Mouse (Mus musculus): ENCODE measurements around the gene Dpp6. TPM values are rescaled to one million over a fixed set of nuclear protein-coding genes. Genes with fewer than 3 reads are reported as not detected.

The Dpp6 gene
- total and polyA plus RNA-seq, 3 experiments, result not detected

DNA sequence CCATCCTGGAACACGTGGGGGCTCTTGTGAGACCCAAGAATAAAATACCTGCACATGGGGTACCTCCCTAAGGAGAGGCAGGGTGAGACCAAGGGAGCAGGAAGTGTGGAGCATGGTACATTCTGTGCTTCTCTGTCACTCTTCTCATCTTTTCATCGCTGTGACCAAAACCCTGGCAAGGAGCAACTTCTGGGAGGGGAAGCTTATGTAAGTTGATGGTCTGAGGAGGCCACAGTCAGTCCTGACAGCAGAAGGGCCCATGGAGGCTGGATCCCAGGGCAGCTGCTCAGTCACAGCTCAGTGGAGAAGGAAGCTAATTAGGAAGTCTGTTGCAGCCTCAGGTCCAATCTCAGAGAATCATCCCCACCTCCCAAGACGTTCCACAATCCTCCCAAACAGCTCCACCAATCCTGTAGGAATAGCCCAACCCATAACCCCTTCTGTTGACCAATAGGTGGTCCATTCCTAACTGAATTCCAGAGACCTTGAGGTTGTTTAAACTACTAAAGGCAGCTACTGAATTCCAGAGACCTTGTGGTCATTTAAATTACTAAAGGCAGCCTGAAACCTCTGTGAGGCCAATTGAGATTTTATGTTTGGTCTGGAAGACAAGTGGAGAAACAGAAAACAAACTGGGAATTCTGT is 636.3 kb downstream of the Dpp6 start:
- Histone ChIP-seq H3K9me3 (replicated peaks; ENCODE audit: insufficient read depth, low read length) (no peaks in the 10 kb centered on the region), H3K79me2 (ENCODE audit: control insufficient read depth, insufficient read depth, low read length, poor library complexity) (no peaks in the 10 kb centered on the region), H3K4me3 (ENCODE audit: control insufficient read depth in 1 of 2, insufficient read depth in 1 of 2, low read depth in 2 of 2, low read length in 2 of 2) (no peak overlapping the region), H3K27me3 (ENCODE audit: control insufficient read depth in 1 of 2, insufficient read depth in 2 of 2, low read length in 2 of 2) (no peaks in the 10 kb centered on the region), H3K4me1 (ENCODE audit: control insufficient read depth in 1 of 2, insufficient read depth in 2 of 2, low read length in 2 of 2) (no peaks in the 10 kb centered on the region), H3K36me3 (ENCODE audit: control insufficient read depth in 1 of 2, insufficient read depth in 2 of 2, low read length in 2 of 2) (no peaks in the 10 kb centered on the region), H3K9ac (ENCODE audit: control insufficient read depth, low read depth, low read length, poor library complexity, severe bottlenecking) (no peak overlapping the region), H3K27ac (ENCODE audit: control insufficient read depth, low read depth, low read length) (no peak overlapping the region)
- DNase-seq (ENCODE audit: low read depth, low spot score), result no peak
- TF ChIP-seq UBTF (IDR thresholded peaks at IDR 0.05; ENCODE audit: borderline replicate concordance, insufficient read depth, low read depth, low read length) (no peak), GATA1 (IDR thresholded peaks at IDR 0.05; ENCODE audit: low read depth, low read length) (no peak), NELFE (IDR thresholded peaks at IDR 0.05; ENCODE audit: low read depth, low read length) (no peak), TCF12 (IDR thresholded peaks at IDR 0.05; ENCODE audit: low read depth, low read length) (no peak)

DNA sequence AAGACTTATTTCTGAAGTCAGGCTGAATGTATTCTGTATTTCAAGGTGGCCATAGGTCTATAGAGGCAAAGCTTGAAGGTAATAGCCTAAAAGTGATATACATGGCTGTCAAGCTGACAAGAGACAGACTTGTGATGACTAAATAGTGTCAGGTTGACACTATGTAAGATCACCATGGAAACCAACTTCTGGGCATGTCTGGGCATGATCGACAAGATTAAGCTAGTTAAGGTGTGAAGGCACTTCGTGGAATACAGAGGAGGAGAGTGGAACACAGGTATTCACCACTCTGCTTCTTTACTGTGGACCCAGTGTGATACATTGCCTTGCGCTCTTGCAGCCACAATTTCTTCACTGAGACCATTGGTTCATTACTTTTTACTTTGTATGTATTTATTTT is 637.4 kb downstream of the Dpp6 start:
- H3K36me3 ChIP-seq (ENCODE audit: control insufficient read depth in 1 of 2, insufficient read depth in 2 of 2, low read length in 2 of 2), result no peaks in the 10 kb centered on the region
- H3K79me2 ChIP-seq (ENCODE audit: control insufficient read depth, insufficient read depth, low read length, poor library complexity), result no peaks in the 10 kb centered on the region
- H3K4me3 ChIP-seq (ENCODE audit: control insufficient read depth in 1 of 2, insufficient read depth in 1 of 2, low read depth in 2 of 2, low read length in 2 of 2), result no peak overlapping the region
- TF ChIP-seq TAL1 (IDR thresholded peaks at IDR 0.05; ENCODE audit: low read length), result no peak
- TF ChIP-seq CHD1 (IDR thresholded peaks at IDR 0.05; ENCODE audit: low read depth, low read length), result no peak
- no peak for TF ChIP-seq ETS1 (IDR thresholded peaks at IDR 0.05; ENCODE audit: low read depth, low read length)
- TF ChIP-seq MAX (IDR thresholded peaks at IDR 0.05; ENCODE audit: low read length), result no peak
- TF ChIP-seq MXI1 (IDR thresholded peaks at IDR 0.05; ENCODE audit: low read depth, low read length), result no peak
- TF ChIP-seq ZMIZ1 (IDR thresholded peaks at IDR 0.05; ENCODE audit: low read depth, low read length), result no peak
- no peak for TF ChIP-seq MAFK (IDR thresholded peaks at IDR 0.05; ENCODE audit: borderline replicate concordance, low read depth, low read length)
- no peak for TF ChIP-seq KAT2A (conservative IDR thresholded peaks at IDR 0.05; ENCODE audit: low read depth, low read length)
- no peak for TF ChIP-seq NELFE (IDR thresholded peaks at IDR 0.05; ENCODE audit: low read depth, low read length)
- TF ChIP-seq GATA1 (IDR thresholded peaks at IDR 0.05; ENCODE audit: low read depth, low read length), result no peak
- TF ChIP-seq POLR2A (IDR thresholded peaks at IDR 0.05; ENCODE audit: control insufficient read depth in 1 of 2, insufficient read depth in 1 of 2, low read depth in 1 of 2, low read length in 2 of 2, poor library complexity in 1 of 2), result no peak
- no peak for TF ChIP-seq TCF12 (IDR thresholded peaks at IDR 0.05; ENCODE audit: low read depth, low read length)
- no peak for TF ChIP-seq EP300 (IDR thresholded peaks at IDR 0.05; ENCODE audit: low read depth in 1 of 2, low read length in 2 of 2)
- no peak for TF ChIP-seq ELF1 (IDR thresholded peaks at IDR 0.05; ENCODE audit: low read depth, low read length)
- TF ChIP-seq POLR2AphosphoS5 (IDR thresholded peaks at IDR 0.05; ENCODE audit: borderline replicate concordance, low read depth, low read length), result no peak
- TF ChIP-seq RCOR1 (IDR thresholded peaks at IDR 0.05; ENCODE audit: low read depth, low read length), result no peak
- no peak for TF ChIP-seq GABPA (IDR thresholded peaks at IDR 0.05; ENCODE audit: low read depth, low read length)
- H3K9me3 ChIP-seq (replicated peaks; ENCODE audit: insufficient read depth, low read length), result no peaks in the 10 kb centered on the region
- H3K9ac ChIP-seq (ENCODE audit: control insufficient read depth, low read depth, low read length, poor library complexity, severe bottlenecking), result no peak overlapping the region
- H3K27me3 ChIP-seq (ENCODE audit: control insufficient read depth in 1 of 2, insufficient read depth in 2 of 2, low read length in 2 of 2), result no peaks in the 10 kb centered on the region
- DNase-seq (ENCODE audit: low read depth, low spot score), result no peak
- H3K27ac ChIP-seq (ENCODE audit: control insufficient read depth, low read depth, low read length), result no peak overlapping the region
- H3K4me1 ChIP-seq (ENCODE audit: control insufficient read depth in 1 of 2, insufficient read depth in 2 of 2, low read length in 2 of 2), result no peaks in the 10 kb centered on the region

Data from MEL (cell line).